Mouse (Mus musculus) gonadal fat pad, adult 2 months (tissue): Measurements from ENCODE around the gene Vmn1r192. TPM values are rescaled to one million over a fixed set of nuclear protein-coding genes. Genes with fewer than 3 reads are reported as not detected.
"Not testable (repeated sequence)": the region's sequence is repeated elsewhere in the genome, so short reads cannot be mapped to it uniquely, and the experiment has no call there.

Source experiments
- DNase-seq: peaks from one replicate; pipeline ENCODE4 v3.0.0-alpha.2; 2012; ENCODE audit warnings: low read depth
- polyA plus RNA-seq: library from polyadenylated mRNA; depleted of rRNA; stranded (reverse); fragments of >200 nt; gene quantifications from 2 replicates; pipeline ENCODE4 v1.2.3, GENCODE M21; 2012; rRNA removed

The Vmn1r192 gene
- polyA plus RNA-seq, result not detected in 2 replicates

- no peak for DNase-seq
Observed at GRCm38 (mm10) chr13:22191041-22191440, at the start of gene Vmn1r192. Gene Vmn1r192 (minus strand): TSS chr13:22191141.

DNA sequence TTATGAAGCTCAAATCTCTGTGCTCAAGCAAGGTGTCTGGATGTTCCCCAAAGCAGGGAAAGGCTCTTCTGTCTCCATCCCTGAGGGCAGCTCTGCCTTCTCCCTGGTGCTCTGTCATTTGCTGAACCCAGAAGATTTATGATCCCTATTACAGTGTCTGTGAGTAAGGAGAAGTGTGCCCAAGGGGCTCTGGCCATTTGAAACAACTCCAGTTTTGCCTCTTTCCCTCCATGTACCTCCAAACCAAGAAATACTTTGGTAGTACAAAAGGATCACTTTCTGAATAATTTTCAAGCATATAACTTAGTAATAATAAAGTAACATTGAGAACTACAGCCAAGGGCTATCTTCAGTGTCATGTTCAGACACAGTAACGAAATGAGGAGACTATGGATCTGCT, 32.1 kb upstream of the Vmn1r192 start, which contains the start of gene Vmn1r193:
Vmn1r193 (minus strand) TSS at position 101 of the 400 bp plus-strand sequence.
- not testable (repeated sequence) for DNase-seq

DNA sequence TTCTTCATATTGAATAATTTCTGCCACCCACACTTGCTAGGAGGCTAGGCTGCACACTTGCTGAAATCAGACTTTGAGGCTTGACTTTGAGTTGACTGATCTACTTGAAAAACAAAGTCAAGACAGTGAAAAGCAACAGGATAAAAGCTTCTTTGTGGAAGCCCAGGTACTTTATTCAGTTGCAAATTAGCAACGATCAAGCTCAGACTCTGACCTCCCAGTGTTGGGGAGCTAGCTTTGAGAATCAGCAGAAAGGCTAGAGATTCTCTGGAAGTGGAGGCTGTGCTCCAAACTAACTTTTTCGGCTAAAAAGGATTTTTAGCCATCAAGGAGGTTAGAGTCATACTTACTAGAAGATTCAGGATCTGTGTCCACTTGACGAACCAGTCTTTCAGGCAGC, 1.8 kb upstream of the Vmn1r192 start:
- DNase-seq, result not testable (repeated sequence)

DNA sequence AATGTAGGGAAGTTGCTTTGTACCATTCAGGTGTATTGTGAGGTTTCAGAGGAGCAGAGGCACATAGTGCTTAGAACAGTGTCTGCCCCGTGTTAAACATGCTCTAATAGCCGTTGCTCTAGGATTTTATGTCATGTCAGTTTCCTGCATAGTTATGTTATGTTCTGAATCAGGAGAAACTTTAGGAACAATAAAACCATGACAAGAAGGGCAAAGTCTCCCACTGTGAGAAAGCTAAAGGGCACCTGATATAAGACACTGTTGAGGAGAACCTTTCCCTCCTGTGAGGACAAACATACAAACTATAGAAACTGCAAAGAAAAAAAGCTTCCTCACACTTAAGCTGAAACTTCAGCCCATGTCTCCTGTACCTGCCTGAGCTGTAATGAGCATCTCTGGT, 556 bp downstream of the Vmn1r192 start:
- DNase-seq, result no peak

DNA sequence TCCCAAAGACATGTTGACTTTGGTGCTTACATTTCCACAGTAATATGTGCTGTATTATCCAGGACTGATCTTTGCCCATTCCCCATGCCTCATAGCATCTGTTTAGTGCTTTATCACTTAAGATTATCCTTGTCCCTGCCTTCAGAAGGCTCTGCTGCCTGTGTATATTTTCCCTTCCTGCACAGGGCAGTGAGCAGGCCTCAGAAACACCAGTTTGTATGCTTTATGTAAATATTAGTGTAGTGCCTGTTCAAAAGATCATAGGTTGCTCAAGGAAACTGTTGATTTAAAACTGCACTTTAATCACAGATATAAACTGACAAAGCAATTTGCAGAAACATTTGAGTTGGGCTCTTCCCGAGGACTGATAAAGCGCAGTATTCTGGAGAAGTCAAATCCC, 1.6 kb downstream of the Vmn1r192 start:
- no peak for DNase-seq

DNA sequence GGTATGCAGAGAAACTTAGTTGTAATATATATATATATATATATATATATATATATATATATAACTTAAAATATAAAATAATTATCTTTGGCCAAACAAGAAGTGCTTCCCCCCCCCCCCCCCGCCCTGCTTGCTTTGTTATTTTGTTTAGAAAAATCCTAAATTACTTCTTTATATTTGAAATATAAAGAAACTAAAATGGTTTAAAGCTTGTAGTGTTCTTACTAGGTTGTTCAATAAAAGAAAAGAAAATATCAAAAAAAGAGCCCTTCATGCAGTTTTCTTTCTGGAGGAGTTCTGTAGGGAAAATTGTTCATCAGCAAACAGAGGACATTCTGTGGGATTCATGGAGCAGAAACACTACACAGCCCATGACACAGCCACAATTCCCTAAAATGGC, 7.1 kb downstream of the Vmn1r192 start, which contains the start of gene Vmn1r191:
Vmn1r191 (minus strand) TSS at position 101 of the 400 bp plus-strand sequence.
- DNase-seq, result no peak

GRCm38 (mm10) chr13:22168416-22168815, 22.5 kb downstream of the Vmn1r192 start:
- no peak for DNase-seq

DNA sequence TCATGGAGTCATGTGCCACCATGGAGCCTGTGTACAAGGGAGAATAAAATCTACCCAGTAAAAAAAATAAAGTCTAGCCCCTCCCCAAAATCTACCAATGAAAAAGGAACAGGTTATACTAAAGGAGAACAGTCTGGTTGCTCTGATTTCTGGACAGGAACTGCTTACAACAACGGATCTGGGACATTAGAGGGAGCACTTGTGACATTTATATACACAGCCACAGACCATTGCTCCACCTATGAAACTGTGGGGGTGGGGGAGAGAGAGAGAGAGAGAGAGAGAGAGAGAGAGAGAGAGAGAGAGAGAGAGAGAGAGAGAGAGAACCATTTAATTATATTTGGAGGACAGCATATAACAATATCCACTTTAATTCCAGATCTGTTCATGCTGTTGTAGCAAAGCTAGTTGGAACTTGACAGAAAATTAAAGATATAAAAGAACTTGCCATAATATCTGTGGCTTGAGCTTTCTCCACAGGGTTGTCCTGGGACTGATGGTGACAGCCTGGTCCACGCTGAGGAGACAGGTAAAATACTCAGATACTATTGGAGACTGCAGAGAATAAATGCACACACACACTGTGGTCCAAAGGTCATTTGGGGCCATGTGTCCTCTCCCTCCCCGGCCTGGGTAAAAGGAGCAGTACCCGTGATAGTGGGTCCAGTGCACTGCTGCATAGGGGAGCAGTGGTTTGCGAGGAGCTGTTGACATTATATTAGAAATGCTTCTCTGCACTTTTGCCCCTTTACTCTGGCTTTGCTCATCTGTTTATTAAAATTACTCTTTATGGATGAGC, 54.2 kb downstream of the Vmn1r192 start:
- not testable (repeated sequence) for DNase-seq

Other genes starting within 250 kb of the Vmn1r192 start
- 0.81 and 1.4 TPM in 2 replicates for gene Zfp184, start 246.0 kb downstream of the Vmn1r192 start, polyA plus RNA-seq
- gene Pom121l2, start 209.9 kb downstream of the Vmn1r192 start, polyA plus RNA-seq, result 0.11 and 0.46 TPM in 2 replicates
- 0.15 TPM in 1 of 2 replicates, not detected in the other for gene Prss16, start 181.4 kb downstream of the Vmn1r192 start, polyA plus RNA-seq
- 4.9 TPM in 1 of 2 replicates, not detected in the other for gene Hist1h2ah, start 155.6 kb downstream of the Vmn1r192 start, polyA plus RNA-seq
- gene Hist1h2bk, start 155.3 kb downstream of the Vmn1r192 start, polyA plus RNA-seq, result 0.51 and 3.1 TPM in 2 replicates
- gene Hist1h4i, start 149.8 kb downstream of the Vmn1r192 start, polyA plus RNA-seq, result 7.5 and 10.7 TPM in 2 replicates
- gene Hist1h2ag, start 148.2 kb downstream of the Vmn1r192 start, polyA plus RNA-seq, result 0.99 TPM in 1 of 2 replicates, not detected in the other
- 1.2 and 3.0 TPM in 2 replicates for gene Hist1h2bj, start 147.9 kb downstream of the Vmn1r192 start, polyA plus RNA-seq
- not detected in 2 replicates for gene Vmn1r188, start 106.7 kb downstream of the Vmn1r192 start, polyA plus RNA-seq
- gene Vmn1r189, start 85.3 kb downstream of the Vmn1r192 start, polyA plus RNA-seq, result not detected in 2 replicates
- not detected in 2 replicates for gene Vmn1r191, start 7.2 kb downstream of the Vmn1r192 start, polyA plus RNA-seq
- not detected in 2 replicates for gene Vmn1r193, start 32.0 kb upstream of the Vmn1r192 start, polyA plus RNA-seq
- not detected in 2 replicates for gene Vmn1r194, start 53.1 kb upstream of the Vmn1r192 start, polyA plus RNA-seq
- gene Vmn1r195, start 79.4 kb upstream of the Vmn1r192 start, polyA plus RNA-seq, result not detected in 2 replicates
- not detected in 2 replicates for gene Vmn1r196, start 98.8 kb upstream of the Vmn1r192 start, polyA plus RNA-seq
- gene Vmn1r197, start 133.4 kb upstream of the Vmn1r192 start, polyA plus RNA-seq, result not detected in 2 replicates
- gene Vmn1r198, start 159.2 kb upstream of the Vmn1r192 start, polyA plus RNA-seq, result not detected in 2 replicates
- gene Vmn1r199, start 188.7 kb upstream of the Vmn1r192 start, polyA plus RNA-seq, result not detected in 2 replicates
- not detected in 2 replicates for gene Vmn1r200, start 199.2 kb upstream of the Vmn1r192 start, polyA plus RNA-seq